Mouse (Mus musculus): ENCODE measurements around the gene Lrrc56.

Lrrc56 gene

DNA sequence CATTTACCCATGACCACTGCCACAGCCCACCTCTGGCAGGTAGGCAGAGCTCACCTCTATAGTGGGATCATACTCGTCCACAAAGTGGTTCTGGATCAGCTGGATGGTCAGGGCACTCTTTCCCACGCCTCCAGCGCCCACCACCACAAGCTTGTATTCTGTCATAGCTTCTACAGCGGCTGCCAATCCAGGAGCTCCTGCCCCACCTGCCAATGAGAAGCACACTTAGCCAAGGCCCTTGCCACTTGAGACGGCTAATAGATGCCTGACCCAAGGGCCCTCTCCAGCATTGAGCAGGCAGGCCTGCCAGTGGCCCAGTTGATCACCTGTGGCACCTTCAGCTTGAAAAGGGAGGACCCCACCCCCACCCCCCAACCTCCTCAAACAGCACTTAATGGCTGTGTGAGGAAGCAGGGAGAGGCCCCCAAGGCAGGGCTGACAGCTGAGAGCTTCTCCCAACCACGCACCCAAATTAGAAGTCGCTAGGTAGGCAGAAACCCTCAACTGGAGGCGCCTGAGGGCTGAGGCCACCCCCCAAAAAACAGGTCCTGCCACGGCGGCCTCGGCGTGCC lies 1.1 kb upstream of the Lrrc56 start:
- no peak for DNase-seq

DNA sequence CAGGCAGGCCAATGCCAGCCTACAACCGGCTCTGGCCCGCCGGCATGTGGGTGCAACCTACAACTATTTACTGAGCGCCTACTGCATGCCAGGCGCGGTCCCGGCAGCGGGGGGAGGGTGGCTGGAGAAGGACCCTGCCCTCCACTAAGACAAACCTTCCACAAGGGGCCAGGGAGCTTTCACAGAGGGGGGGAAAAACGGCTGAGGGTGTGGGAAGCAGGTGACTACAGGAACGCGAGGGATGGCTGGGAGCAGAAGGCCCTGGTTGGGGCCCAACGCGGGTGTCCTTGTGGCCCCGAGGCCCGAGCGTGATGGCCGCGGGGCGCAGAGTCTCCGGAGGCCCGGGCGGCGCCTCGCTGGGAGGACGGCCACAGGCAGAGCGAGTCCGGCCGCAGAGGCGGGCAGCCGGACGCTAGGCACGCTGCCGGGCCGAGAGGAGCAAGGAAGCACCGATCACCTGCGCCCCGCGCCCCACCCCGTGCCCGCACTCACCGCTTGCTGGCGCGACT lies 555 bp upstream of the Lrrc56 start:
- peak; percentile 62 for DNase-seq

DNA sequence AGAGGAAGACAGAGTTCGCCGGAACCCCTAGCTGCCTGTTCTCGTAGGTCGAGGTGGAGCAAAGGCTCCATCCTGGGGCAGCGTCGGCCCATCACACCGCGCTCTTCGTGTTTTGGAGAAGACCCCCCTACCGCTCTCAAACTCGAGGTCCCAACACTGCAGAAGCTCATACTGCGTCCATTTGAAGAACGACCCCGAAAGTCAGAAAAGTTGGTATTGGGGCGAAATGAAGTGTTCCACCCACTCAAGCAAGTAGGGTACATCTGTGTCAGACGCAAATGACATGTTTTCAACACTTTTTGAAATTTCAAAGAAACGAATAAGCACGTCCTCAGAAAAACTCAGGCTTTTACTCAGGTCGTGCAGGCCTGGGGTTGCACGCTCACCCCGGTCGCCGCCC lies 452 bp downstream of the Lrrc56 start:
- DNase-seq: peak; percentile 50

DNA sequence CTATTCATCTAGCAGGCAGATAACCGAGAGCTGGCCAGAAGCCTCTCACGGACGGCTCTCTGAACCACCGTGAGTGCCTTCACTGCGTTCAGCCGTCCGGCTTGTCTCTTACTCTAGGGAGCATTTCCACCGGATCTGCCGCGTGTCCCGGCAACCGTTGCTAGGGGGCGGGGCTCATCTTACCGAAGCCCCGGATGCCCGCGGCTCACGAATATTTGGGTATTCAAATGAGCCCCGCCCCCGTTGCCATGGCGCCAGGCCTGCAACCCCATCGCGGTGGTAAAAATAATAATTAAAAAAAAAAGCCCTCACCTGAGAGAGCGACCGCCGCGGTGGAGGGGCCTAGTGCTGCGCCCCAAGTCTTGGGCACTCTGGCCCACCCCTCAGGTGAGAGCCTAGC lies 873 bp downstream of the Lrrc56 start:
- DNase-seq: peak; percentile 83

DNA sequence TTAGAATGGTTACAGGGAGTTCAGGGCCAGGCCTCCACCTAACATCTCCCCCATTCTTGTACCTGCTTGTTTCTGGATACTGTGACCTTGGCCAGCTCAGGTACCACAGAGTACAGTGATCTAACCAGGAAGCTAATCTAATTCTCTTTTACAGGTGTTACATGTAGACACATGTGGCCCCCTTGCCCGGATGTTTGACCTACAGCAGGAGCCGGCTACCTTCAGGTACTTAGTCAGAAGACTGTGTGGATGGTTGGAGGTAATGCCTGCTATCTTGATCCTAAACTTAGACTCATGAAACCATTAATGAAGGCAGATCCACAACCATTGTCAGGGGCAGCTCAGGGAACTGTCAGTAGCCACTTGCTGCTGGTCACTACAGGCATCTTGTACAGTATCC lies 1.8 kb downstream of the Lrrc56 start:
- DNase-seq: no peak

DNA sequence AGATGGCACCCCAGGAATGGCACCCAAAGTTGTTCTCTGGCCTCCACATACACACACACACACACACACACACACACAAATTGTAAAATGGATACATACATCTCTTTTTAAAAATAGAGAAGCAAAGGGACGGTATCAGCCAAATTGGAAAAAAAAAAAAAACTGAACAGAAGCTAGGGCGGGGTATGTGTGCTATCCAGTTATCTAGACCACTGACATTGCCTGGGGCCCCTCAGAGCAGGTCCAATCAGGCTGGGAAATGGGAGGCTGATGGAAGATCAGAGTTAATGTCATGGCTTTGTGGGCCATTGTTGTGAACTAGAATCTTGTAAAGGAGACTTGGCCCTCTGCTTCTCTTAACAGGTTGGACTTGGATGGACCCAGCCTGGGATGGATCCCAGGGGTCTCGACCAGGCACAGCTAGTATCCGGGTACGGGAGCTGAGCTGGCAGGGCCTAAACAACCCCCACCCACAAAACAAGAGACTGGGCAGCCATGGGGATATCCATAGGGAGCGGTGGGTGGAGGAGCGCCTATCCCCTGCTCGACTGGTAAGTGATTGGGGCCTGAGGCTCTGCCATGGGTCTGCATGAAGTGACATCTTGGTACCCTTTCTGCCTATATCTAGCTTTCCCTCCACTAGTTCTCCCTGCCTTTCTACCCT lies 2.8 kb downstream of the Lrrc56 start:
- DNase-seq: no peak

DNA sequence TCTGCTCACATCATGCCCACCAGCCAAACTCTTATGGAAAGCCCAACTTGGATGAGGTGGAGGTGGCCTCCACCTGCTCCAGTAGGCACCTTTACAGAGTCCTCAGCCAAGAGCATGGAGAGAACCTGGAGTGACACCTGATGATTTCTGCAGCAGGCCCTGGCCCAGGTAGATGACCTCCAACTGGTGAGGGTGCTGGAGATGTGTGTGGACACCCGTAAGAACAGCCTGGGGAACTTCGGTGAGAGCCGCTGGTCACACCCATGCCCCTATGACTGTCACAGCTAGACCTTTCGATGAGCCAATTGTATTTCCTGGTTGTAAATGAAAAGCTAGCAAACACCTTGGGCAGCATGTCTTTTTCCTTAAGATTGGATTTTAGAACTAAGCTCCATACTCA lies 4.2 kb downstream of the Lrrc56 start:
- DNase-seq: no peak

DNA sequence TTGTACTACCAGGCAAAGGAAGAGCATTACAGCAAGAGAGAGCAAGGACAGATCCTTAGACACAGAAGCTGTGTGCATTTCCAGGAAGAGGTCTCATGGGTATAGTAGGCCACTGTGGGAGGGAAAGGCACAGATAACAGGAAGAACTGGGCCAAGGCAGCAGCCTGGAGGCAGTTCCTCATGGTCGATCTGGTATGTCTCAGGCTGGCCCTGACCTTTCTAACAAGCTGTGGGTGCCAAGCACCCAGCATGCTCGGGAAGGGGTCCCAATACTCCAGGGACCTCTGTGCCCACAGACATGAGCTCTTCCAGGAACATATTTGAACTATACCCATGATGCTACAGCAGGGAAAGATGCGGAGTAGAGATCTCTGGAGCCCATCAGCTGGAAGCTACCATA lies 10.6 kb downstream of the Lrrc56 start:
- no peak for DNase-seq

DNA sequence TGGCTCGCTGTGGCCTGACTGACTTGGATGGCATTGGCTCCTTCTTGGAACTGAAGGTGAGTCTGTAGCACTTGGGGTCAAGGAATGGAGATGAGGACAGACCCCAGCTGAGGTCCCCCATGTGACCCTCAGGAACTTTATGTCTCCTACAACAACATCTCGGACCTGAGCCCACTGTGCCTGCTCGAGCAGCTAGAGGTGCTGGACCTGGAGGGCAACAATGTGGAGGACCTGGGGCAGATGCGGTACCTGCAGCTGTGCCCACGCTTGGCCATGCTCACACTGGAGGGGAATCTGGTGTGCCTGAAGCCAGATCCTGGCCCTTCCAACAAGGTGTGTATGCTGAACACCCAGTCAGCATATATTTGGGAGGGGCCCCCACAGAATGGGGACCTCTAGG lies 11.5 kb downstream of the Lrrc56 start:
- no peak for DNase-seq

DNA sequence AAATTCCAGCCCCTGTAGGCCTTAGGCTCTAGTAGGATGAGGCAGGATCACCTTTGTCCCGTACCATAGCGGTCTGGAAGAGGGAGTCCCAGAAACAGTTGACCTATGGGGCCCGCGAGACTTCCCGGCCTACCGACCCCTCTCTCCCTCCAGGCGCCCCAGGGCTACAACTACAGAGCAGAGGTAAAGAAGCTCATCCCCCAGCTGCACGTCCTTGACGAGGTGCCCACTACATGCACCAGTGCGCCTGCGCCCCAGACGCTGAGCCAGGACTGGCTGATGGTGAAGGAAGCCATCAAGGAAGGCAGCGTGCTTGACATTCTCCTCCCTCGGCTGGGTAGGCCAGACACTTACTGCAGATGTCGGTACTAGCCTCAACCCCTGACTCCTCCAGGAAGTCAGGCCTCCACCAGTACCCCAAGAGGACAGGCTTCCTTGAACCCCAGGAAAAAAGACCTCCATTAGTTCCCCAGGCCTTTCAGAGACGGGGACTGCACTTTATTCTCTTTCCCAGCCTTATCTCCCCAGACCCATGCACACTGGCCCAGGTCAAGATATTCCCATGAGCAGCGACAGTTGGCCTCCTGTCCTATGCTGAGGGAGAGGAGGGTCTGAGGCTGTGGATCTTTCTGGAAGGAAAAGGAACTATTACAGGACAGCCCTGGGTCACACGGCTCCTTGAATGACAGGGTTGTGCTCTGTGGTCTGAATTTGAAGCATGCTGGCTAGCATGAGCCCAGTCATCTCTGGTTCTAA lies 12.4 kb downstream of the Lrrc56 start:
- no peak for DNase-seq

DNA sequence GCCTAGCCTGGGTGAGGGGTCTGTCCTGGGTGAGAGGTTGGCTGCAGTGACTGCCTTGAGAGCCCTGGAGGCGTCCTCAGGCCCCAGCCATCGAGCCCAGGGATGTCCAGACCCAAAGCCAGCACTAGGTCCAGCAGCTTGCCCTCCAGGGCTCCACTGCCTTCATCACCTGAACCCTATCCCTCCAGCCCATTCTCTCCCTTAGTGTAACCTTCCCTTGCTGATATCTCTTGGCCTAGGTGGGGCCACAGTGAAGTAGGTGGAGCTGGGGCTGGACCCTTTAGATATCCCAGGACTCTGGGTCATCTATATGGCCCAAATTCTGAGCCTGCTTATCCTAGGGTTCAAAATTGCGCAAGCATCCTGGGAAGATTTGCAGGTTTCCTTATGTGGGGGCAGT lies 15.6 kb downstream of the Lrrc56 start:
- no peak for DNase-seq

DNA sequence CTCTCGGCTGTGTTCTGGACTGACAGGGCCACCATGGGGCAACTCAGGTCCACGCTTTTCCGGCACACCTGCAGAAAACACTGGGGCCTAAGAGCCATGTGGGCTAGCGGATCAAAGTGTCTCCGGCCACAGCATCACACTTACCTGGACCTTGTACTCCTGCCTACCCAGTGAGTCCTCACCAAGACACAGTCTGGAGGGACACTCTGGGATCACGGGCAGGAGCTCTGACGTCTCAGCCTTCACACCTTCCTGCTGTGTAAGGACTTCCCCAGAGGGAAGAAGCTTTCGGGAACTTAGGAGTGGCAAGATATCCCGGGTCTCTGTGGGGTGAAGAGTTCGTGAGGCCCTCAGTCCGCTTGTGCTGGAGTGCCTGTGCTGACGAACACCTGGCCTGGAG lies 16.2 kb downstream of the Lrrc56 start:
- DNase-seq: no peak

DNA sequence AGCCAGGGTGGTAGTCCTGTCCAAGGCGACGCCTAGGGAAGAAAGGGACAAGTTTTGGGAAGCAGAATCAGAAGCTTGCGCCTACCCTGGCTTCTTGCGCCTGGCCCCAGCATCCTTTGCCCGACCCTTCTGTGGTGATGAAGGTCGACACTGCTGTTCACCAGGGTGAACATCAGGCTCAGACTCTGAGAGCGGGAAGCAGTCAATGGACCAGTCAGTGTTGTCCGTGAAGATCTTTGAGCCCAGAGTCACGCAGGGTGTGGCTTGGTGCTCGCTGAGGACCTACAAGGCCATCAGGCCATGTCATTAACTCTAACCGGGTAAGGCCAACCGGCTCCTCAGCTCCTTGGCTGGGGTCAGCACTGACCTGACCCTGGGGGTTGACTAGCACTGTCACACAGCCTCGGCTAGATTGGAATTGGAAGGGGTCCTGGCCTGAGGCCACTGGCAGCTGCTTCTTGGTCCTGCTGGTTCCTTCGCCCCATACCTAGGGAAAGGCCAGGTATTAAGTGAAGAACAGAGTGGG lies 16.7 kb downstream of the Lrrc56 start:
- DNase-seq: no peak

DNA sequence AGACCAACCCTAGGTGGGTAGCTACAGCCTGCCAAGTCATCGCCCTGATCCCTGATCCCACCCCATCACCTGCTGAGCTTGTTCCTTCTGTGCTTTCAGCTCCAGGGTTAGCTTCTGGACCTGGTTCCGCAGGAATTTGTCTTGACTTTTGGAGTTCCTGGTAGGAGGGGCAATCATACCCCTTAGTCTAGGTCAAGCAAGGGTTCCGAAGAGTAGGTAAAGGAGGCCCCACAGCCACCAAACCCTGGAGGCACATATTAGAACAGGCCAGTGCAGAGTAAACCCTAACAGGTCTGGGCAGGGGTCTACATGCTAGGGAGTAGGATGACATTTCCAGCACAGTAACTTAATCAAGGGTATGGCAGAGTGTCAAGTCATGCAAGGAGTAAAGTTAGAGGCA lies 19.2 kb downstream of the Lrrc56 start:
- DNase-seq: no peak

DNA sequence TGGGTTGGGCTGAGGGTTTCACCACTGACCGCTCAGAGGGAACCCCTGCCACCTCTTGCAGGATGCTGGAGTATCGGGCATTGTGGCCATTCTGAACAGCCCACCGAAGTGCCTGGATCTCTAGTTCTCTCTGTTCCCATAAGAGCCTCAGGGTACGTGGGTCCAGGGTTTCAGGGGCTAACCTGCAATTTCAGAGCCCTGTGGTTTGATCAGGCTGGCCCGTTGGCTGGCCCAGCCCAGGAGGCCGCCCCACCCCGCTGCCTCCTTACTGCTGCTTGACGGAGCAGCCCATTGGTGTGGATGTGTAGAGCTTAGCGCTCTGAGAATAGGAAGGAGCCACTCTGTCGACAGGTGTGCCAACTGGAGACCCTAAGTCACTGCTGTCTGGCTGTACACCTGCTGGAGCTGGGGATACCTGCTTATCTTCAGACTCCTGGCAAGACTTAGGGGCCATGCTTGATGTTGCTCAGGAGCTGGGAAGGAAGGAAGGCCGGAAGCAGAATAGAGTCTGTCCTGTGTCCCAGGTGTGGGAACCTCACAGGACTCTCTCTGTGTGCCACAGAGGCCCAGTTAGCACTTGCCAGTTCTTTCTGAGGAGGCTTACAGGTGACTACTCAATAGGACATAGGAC lies 19.8 kb downstream of the Lrrc56 start, which contains the start of gene Lmntd2:
TSS of gene Lmntd2 (minus strand) at position 476 of the 631 bp plus-strand sequence.
- peak; percentile 15 for DNase-seq

DNA sequence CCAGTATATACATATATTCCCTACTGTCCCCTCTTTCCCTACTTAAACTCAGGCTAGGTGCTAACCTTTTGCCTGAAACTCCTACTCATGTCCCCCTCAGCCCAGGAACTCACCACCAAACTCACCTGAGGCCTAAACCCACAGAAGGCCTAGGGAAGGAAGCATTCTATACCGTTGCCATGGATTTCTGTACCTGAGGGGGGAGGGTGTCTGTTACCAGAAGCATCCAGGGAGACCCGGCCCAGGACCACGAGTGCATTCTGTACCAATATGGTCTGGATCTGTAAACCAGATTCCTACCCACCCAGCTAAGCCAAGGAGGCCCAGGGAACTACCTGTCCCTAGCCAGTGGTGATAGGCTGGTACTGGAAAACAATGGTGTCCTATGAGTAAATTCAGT lies 20.4 kb downstream of the Lrrc56 start:
- peak; percentile 11 for DNase-seq

DNA sequence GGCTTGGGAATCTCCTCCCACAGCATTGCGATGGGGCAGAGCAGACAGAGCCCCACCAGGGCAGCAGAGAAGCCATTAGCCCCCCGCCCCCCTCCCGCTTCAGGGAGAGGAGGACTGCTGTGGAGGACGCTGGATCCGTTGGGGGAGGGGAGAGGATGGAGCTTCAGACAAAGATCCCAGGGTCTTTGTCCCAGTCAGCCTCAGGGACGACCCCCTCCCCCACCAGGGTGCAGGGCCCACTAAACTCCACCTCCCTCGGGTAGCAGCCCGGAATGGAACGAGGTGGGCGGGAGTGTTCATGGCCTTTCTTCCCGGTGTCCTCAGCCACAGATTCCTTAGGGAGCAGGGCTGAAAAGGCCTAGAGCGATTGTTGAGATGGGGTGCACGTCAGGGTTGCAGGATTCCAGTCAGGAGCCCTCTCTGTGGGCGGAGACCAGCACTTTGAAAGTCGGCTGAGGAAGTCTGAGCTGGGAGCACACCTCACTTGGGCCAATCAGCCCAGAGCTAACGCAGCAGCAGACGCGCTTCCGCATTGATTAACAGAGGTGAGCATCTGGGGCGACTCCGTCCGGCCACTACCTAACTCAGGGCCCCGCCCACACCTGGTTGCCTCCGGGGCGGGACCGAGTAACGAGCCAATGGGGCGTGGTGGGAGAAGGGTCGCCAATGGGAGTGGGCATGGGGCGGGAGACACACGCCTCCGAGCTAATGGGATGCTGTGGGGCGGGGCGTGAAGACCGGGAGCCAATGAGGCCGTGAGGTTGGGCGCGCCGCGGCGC lies 21.3 kb downstream of the Lrrc56 start, which contains the start of gene Rassf7:
TSS of gene Rassf7 (plus strand) at position 760 of the 779 bp plus-strand sequence.
- DNase-seq: peak; percentile 91

DNA sequence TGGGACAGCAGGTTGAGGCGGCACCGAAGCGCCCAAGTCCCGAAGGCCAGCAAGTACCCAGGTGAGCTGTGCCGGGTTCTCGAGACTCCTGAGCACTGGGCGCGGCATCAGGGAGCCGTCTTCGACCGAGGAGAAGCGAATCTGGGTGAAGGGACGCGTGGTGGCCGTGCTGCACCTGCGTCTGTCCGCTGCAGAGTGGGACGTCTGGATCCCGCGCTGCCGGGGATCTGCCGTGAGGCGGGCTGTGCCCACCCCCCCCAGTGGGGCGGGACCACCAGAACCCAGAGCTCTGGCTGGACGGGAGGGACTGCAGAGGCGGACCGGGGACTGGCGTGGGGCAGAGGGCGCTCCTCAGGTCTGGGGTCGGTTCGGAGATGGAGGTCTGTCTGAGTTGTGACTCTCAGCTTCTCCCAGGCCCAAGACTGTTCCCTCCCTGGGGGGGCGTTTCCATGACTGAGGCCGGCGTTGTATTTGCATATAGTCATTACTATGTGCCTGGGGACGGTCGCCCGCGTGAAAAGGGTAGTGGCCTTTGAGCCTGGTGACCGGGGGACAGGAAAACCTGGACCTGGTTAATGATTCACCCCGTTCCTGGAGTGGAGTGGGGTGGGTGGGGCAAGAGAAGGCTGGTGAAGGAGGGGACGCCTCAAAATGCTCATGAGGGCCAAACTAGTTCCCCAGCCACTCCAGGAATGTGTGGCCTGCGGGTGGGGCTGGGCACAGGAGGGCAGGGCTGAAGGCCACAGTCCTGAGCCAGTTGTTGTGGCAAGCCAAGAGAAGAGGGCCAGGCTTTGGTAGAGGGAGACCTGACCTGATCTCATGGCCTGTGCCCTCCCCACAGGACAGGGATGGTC lies 22.1 kb downstream of the Lrrc56 start:
- peak; percentile 40 for DNase-seq

DNA sequence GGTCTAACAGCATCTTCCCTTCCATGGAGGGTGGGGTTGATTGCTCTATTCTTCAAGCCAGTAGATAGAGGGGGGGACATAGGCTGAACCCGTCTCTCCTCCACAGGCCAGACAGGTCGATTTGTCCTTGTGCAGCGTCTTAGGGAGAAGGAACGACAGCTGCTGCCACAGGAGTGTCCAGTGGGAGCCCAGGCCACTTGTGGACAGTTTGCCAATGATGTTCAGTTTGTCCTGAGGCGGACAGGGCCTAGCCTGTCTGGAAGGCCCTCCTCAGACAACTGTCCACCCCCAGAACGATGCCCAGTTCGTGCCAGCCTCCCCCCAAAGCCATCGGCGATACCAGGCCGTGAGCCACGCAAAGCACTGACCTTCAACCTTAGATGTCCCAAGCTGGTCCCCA lies 22.9 kb downstream of the Lrrc56 start:
- DNase-seq: no peak

DNA sequence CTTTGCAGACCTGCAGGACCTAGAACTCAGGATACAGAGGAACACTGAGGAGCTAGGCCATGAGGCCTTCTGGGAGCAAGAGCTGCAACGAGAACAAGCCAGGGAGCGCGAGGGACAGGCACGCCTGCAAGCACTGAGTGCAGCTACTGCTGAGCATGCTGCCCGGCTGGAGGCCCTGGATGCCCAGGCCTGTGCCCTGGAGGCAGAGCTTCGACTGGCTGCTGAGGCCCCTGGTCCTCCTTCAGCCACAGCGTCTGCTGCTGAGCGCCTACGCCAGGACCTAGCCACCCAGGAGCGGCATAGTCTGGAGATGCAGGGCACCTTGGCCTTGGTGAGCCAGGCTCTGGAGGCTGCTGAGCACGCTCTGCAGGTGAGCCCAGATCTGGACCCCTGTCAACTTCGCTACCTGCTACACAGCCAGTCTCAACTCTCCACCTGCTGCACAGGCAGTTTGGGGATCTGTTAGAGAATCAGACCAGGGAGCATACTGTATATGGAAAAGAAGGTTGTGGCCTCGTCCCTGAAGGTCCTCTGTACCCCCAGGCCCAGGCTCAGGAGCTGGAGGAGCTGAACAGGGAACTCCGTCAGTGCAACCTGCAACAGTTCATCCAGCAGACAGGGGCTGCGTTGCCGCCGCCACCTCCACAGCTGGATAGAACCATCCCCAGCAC lies 23.5 kb downstream of the Lrrc56 start:
- DNase-seq: no peak

DNA sequence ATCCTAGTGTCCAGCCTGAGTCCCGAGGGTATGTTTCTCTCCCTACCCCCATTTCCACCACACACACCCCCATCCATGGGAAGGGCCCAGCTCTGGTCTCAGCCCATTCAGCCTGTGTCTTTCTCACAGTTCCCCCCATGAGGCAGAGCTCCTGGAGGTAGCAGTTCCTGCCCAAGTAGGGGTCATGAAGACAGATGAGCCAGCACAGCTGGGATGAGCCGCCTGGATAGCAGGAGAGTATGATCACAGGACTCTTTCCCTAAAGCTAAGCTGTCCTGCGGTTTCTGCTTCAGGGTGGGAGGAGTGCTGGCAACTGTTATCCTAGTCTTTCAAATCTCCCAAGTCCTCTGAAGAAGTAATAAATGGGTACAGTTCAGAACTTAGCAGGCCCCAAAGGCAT lies 24.2 kb downstream of the Lrrc56 start:
- no peak for DNase-seq
